Mouse (Mus musculus): ENCODE data around the gene Mettl26.
"Not testable (repeated sequence)": the region's sequence is repeated elsewhere in the genome, so short reads cannot be mapped to it uniquely, and the experiment has no call there.

- TF ChIP-seq POLR2AphosphoS2 (IDR thresholded peaks at IDR 0.05; ENCODE audit: insufficient read length, low read depth); POLR2A (IDR thresholded peaks at IDR 0.05; ENCODE audit: insufficient read length, low read depth); REST (IDR thresholded peaks at IDR 0.05; ENCODE audit: insufficient read depth, insufficient read length): not testable (repeated sequence)
Observed at GRCm38 (mm10) chr17:25871566-25871965, 3.3 kb upstream of the Mettl26 start.
